Mouse (Mus musculus): Measurements from ENCODE around the gene Gm20388.

- no peak for TF ChIP-seq CTCF (IDR thresholded peaks at IDR 0.05; ENCODE audit: low read depth, low read length)
- TF ChIP-seq POLR2A (IDR thresholded peaks at IDR 0.05; ENCODE audit: insufficient read depth, low read length), result no peak
- no peak for TF ChIP-seq EP300 (IDR thresholded peaks at IDR 0.05; ENCODE audit: insufficient read depth, low read depth, low read length)
These were observed 1858.5 kb downstream of the Gm20388 start for GRCm38 (mm10) chr8:121769095-121769494.

All from ES-Bruce4 (cell line).